Mouse (Mus musculus) layer of hippocampus, adult 9-11 months (tissue): ENCODE measurements around the gene Hic1.
"Not testable (repeated sequence)": the region's sequence is repeated elsewhere in the genome, so short reads cannot be mapped to it uniquely, and the experiment has no call there.

ENCODE experiments used
- DNase-seq: peaks from one replicate; pipeline ENCODE4 v3.0.0; 2022

The Hic1 gene

DNA sequence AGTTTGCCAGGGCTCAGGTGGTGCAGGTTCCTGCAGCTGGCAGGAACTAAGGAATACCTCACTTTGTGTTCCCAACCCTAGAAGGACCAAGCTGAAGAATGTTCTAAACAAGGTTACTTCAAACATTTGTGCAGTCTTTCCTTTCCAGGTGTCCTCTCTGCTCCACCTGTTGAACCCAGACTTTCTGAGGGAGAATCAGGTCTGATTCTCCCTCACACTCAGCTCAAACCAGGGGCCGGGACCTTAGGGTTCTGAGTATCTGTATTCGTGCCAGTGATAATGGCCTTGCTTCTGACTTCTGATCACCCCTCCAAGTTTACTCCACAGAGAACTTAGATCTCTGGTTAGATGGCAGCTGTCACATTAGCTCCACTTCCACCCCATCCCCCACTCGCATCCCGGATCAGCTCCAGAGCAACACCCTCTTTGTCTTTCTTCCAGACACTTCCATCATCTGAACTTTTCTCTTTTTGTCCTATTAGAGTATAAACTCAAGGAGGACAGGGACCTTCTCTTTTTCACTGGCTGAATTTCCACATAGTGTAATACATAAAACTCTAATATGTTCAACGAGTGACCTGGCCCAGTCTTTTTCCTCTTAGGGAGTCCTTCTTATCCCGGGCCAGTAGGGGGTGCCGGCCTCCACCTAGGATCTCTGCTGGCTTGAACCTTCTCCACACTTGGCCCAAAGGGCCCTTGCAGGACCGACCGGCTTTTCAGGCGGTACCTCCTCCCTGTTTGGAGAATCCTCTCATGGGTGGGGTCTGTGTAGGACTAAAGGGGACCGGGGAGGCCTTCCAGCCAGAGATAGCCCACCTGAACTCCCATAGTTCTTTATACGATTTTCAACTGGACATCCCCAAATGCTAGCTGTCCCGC lies 23.3 kb upstream of the Hic1 start:
- DNase-seq: peak; percentile 74

DNA sequence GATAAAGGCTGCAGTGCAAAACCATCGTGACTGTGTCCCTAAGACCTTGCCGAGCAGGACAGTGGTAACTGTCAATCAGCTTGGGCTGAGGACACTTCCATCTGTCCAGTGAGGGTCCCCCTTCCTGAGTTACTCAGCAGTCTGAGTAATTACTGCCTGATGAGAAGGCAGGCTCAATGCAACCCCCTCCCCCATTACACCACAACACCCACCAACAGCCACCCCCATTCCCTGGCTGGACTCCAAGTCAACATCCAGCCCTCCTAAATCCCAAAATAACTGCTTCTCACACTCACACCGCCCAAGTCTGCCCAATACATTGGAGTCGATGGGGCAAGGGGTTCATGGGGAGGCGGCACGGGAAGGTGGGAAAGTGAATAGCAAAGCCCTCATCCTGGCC lies 22.5 kb upstream of the Hic1 start:
- no peak for DNase-seq

DNA sequence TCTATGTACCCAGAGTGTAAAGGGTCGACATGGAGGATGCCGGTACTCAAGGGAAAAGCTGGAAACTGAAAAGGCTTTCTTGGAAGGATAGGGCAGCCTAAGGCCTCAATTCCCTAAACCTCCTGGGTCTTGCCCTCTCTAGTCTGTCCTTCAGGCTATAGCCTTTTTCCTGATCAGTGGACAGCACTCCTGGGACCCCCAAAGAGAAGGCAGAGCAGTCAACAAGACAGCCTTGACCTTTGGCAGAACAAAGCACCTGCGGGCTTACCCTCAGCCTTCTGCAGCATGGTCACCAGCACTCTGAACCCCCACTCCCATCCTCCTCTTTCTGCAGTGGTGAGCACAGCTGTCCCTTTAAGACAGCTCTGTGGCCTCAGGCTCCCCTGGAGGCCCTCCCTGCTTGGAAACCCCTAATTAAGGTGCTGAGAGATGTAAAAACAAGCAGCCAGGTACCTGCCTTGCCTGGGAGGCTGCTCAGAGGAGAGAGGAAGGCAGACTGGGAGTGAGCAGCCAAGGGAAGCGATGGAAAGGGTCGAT lies 21.7 kb upstream of the Hic1 start, which contains the start of gene Dph1:
Gene Dph1 (minus strand): TSS at position 337 of the 537 bp plus-strand sequence.
- no peak for DNase-seq

DNA sequence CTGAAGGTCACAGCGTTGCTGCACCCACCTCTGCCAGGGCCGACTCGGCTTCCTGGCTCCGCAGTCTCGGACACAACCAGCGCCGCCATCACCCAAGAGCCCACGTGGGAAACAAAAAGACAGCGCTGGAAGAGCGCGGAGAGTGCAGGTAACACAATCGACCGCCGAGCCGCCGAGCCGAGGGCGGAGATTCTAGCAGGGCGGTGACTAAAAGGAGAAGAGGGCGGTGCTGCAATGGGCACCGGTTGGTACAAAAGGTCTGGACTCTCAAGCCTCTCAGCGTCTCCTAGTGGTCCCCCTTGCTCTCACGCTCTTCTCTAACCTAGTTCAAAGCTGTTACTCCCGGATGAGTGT lies 21.0 kb upstream of the Hic1 start:
- DNase-seq: peak; percentile 81

DNA sequence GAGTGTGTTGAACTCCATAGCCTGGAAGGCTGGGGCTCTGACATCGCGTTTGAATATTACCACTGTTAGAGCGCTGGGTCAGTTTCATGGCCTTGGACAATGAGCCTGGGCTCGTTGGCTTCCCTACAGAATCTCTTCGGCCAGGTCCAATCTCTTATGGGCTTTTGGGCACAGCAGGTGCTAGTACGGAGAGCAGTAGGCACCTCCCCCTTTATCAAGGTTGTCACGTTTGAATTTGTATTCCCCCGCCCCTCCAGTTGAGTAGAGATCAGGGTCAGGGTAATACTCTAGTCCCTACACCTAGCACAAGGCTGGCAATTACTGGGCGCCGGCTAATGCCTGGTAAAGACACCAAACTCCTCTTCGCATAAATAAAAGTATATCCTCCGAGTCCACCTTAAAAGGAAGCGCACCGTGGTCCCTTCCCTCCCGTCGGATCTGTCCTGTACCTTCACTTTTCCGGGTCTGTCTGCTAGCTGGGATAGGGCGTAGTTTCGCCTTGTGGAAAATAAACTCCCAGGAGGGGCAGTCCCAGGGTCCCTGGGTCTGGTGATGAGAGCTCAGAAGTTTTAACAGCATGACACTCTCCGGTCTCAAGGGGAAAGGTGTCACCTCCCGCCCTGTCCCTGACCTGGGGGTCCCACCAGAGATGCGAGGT lies 20.5 kb upstream of the Hic1 start:
- DNase-seq: no peak

DNA sequence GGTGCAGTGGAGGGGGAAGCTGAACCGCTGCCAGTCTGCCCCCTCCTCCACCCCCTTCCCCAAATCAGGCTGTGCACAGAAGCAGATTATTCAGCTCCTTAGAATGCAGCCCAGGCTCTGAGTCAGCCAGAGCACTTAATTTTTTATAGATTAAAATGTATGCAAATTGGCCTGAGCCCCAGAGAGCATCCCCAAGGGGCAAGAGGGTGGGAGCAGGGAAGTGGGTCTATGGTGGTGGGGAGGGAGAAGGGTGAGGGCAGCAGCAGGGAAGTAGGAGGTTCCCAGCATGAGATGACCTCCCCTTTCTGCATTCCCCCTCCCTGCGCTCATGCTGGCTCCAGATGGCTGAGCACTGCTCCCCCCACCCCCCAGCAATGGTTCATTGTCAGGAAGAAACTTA lies 15.7 kb upstream of the Hic1 start:
- DNase-seq: no peak

DNA sequence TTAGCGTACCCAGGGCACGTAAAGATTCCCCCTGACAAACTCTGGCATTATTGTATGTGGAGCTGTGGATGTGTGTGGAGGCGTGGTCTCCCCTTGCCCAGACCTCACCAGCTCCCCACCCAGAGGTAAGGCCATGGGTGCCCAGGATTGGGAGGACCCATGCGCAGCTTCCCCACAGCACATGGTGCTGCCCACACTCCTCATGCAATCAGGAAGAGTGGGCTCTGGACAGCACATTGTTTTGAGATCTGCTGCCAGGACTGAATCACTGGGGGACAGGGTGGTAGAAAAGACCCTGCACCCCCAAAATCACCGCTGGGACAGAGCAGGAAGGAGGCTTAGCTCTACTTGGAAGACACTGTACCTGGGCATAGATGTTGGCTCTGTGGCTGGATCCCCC lies 15.3 kb upstream of the Hic1 start:
- no peak for DNase-seq

DNA sequence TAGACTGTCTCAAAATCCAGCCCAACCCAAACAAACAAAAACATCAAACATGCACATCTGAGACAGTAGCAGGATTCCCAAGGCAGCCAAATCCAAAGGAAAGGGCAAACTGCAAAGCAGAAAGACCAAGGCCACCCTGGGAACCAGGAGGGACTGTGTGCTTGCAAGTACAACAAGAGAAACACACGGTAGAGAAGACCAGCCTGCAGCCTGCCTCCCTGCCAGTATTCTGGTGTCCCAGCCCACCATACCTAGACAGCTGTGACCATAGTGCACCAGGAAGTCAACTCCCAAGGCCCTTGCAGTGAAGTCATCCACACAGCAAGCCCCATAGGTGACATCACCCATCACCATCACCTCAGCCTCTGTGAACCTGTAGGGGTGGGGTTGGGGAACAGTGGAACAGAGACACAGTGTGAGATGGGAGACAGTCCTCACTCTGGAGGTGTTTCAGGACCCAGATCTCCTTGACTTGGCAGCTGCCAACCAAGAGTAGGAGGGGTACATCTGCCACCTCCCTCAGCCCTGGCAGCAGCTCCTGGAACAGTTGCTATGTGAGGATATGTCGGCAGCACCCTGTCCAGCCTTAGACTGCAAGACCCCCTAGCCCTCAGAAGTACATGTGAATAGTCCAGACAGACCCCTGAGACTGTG lies 14.7 kb upstream of the Hic1 start:
- peak; percentile 87 for DNase-seq

DNA sequence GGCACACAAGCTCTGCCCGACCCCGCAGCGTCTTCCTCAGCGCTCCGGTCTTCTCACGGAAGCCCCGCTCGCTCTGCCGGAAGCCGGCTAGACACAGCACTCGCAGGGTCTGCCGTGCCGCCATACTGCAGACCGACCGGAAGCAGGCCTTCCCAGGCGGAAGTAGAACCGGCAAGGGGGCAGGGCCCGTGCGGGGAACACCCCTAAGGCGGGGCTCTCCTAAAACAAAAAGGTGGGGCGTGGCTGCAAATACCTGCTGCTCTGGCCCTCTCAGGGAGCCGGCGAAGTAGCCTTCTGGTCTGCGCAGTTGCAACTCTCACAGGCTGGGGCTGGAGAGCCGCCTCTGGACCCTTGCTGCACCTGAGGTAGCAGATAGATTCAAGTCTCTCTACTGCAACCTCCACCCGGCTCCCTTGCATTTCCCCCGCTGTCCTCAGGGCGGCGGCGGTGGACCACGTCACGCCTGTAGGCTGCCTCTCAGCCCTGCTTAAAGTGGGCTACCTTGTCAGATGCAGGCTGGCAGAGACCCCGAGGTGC lies 9.4 kb upstream of the Hic1 start, which contains the start of gene Ovca2:
Gene Ovca2 (minus strand): TSS at position 164 of the 537 bp plus-strand sequence.
- peak; percentile 93 for DNase-seq

DNA sequence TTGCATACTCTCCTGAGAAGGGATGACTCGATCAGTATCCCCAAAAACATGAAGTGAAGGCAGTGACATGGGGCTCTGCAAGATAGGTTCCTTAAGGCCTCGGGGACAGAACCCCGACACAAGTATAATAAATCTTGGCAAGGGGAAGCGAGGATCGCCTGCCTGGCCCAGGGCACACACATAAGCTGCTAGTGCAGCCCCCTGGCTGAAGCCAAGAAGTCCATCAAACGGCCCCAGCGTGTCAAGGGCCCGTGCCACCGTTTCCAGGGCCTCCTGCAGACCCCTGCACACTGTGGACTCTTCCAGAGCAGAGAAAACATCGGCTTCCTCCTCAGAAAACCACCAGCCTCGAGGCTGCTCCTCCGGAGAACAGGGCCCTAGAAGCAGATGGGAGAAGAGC lies 8.7 kb upstream of the Hic1 start:
- DNase-seq: no peak

DNA sequence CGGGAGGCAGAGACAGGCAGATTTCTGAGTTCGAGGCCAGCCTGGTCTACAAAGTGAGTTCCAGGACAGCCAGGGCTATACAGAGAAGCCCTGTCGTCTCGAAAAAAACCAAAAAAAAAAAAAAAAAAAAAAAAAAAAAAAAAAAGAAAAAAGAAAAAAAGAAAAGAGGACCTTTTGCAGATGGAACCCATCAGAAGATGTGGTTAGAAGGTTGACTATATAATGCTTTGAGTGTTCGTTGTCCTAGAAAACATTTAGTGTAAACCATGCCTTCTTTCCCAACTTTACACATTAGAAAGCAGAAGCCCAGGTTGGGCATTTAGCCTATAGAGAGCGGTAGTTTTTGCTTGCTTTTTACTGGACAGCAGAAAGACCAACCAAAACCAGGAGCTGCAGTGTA lies 5.3 kb upstream of the Hic1 start:
- not testable (repeated sequence) for DNase-seq

DNA sequence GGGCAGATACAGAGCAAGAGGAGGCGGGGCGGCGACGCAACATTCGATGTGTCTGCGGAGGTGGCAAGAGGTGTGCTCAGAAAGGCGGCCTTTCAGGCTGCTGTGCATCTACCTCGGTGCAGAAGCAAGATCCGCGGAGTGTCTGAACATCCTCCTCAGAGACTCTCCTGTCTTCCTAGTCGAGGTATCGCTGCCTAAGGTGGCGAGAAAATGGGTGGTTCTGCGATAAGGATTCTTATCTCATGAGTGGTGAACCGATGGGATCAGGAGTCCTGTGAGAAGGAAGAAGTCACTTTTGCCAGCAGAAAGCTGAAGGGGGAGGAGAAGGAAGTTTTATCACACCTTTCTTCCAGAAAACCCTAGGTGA lies 4.5 kb upstream of the Hic1 start:
- DNase-seq: no peak

DNA sequence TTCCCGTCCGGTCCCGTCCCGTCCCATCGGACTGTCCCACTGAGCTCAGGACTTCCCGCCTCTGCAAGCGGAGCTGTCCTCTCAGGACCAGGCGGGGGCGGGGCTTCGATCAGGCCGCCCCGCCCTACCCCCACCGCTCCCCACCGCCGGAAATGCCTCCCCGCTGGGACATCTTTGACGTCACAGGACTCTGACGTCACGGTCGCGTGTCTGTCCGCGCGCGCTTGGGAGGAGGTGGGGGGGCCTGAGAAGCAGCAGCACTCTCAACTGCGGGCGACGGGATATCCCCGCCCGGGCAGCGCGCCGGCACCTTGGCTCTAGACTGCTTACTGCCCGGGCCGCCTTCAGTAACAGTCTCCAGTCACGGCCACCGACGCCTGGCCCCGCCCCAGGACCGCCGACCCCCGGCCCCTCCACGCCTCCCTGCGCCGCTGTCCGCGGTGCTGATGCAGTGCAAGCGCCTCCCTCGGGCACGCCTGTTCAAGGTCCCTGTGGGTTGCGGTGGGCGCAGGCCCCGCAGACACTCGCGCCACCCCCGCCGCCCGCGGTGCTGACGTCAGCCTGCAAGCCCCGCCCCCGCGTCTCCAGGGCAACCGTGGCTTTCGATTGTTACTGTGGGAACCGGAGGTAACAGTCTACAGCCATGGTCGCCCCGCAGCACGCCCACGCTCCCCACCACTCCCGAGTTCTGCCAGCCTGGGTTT lies 3.9 kb upstream of the Hic1 start:
- DNase-seq: peak; percentile 97

DNA sequence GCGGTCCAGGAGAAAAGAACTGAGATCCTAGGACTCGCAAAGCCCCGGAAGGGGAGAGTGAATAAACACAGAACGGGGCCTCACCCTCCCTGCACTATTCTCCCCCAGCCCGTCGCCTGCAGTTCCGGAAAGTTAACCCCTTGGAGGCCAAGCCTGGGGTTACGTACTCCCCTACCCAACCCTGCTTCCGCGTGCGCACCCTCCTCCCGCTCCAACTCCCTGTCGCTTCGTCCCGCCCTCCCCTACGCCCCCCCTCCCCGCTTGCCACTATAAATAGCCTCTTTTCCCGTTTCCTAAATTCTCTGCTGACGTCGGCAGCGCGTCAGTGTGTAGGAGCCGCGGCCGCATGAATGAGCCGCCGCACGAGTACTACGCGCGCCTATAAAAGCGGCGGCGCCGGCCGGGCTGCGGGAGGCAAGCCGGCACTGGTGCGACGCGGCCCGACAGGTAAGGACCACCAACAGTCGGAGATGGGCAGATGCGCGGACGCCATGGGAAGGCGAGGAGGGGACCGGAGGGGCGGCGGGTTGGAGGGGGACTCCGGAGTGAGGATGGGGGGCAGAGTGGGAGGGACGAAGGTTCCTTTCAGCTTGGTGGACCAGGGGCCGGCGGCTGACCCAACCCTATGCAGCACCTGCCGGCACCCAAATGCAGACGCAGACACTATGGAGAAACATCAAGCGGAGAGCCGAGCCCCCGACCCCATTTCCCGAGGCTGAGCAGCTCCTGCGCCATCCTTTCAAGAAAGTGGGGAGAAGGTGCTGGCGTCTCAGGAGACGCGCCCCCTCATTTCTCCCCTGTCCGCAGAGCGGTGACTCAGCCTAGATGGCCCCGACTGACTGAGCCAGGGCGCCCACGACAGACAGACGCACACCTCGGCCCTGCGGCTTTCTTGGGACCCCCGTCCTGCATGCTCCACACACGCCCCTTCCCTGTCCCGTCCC lies 3.1 kb upstream of the Hic1 start:
- DNase-seq: peak; percentile 65

DNA sequence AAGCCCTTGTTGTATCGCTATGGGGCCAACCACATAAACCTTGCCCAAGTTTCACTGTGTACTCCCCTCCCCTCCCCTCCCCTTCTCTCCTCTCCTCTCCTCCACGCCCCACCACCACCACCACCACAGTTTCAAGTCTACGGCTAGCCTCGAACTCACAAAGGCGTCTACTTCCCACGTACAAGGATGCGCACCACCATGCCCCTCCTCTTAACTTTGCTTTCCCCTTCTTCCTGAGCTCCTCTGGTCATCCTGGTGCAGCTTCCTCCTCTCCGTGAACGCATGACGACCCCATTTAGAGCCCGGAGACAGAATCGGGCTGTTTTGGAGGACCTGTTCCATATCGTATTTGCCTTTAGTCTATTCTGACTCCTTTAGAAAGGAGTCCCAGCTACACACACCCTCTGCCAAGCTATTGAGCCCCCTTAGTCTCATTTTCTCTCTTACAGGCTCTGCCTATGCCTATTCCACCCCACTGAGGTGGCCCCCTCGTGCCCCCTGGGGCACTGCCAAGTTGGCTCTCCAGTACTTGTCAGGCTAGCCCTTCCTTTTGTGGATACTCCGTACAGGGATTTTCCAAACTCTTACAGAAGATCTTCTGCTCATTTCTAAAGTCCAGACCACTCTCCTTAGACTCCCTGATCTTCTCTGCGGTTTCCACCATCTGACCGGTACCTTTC lies 2.0 kb upstream of the Hic1 start:
- DNase-seq: no peak

DNA sequence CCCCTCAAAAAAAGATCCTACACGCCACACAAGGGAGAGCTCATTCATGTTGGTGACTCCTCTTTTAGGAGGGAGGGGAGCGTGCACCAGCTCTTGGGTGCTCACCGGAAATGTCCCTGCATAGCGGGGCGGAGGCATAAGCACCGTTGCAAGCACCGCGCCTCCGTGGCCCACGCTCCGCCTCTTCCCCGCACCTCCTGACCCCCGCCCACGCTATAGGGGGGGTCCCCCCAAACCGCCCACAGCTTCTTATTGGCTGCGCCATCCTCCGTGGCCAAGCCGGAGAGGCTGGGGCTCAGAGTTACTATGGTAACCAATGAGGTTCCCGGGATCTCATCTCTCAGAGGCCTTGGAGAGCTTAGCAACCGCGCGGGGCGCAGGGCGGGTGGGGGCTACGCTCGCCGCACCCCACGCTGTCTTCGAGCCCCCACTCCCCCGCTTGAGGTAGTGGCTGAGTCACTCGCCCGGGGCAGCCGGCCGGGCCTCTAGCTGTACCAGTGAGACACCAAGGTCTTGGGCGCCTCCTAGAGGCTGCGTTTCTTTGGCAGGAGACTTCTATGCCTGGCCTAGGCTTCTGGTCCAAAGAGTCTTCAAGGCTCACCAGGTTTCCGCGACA lies 925 bp upstream of the Hic1 start:
- peak; percentile 93 for DNase-seq

DNA sequence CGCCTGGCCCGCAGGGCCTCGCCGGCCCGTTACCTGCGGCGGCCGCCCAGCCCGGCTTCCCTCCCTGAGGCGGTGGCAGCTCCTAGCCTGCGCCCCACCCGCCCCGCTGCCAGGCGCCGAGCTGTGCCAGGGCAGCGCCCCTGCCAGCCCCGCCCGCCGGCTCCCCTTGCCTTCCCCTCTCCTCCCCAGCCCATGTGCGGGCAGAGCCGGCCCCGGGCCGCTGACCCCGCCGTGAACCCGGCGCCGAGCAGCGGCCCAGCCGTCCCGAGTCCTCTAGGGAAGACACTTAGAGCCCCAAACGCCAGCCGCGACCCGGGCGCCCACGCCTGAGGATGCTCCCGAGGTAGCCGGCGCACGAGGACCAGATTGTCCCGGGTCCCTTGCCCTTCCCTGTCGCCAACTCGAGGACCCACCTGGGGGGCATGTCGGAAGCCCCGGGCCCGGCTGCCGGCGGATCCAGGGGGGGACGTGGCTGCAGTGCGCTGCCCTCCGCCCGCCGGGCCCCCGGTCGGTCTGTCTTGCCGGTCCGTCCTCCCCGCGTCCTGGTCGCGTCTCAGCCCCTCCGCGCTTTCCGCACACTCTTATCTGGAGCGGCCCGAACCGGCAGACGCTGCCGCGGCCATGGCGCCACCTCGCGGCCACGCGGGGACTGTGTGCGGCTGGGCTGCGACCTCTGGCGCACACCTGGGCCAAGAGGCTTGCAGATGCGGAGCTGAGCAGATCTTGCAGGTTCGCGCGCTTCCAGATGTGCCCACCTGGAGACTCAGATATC lies 543 bp downstream of the Hic1 start:
- DNase-seq: no peak

DNA sequence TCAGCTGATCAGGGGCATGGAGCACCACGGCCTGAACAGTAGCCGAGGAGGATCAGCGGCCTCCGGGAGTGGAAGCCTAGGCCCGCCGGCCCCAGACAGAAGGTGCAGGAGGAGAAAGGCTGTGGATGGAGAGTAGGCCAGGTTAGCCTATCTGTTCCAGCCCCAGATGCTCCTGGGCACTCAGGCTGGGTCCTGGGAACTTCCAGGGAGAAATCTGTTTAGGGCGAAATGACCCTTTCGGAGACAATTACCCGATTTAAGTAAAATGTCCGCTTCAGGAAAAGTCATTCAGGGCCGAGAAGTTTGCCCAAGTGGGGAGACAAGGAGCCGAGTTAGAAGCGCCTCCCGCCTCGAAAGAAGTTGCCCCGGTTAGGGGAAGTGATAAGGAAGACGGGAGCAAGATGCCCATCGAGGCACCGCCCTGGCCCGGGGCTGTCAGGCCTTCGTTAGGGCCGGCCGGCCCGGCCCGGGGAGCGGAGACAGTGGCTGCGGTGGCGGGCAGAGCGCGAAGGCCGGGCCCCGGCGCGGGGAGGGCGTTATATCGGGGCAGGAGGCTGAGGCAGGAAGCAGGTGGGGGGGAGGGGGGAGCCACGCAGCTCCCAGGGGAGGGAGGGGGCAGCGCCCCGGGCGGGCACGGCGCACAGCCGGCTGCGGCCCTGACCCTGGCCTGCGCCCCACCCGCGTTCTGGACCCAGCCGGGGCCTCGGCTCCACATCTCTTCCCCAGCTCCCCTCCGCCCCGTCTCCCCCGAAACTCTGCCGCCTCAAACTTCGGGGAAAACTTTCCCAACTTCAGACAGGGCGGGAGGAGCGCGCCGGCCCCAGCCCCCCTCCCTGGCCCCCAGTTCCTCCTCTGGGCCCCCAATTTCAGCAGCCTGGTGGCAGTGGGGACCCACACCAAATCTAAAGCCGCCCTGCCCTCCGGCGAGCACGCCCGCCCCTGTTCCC lies 1.4 kb downstream of the Hic1 start:
- DNase-seq: no peak
